In the genomic region with DNA sequence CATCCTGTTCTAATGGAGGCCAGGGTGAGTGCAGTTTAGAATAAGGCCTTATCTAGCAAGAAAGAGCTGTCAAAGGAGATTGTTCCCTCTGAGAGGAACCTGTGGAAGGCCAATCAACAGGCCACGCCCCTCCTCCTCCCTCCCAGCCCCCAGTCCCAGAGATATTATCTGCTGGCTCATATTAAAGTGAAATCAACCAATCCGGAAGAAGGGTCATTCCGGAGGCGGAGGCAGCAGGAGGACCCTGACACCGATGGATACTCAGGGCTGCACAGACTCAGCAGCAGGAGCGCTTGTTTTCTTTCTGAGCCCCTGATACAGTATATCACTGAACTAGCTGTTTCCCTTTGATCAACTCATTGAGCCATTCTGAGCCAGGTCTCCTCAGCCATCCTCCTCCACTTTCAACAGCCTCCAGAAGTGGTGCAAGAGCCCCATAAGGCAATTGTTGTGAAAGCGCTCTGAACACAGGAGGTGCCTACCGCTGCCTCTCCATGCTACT, we compare ENCODE assay signal across 8 mouse cellular contexts. TPM values are rescaled to one million over a fixed set of nuclear protein-coding genes. Genes with fewer than 3 reads are reported as not detected.
A peak's percentile ranks its signal among the peaks of the same experiment; 100 is the strongest.
DNase-seq lines count a peak whose midpoint lies in the region; ATAC-seq and TF ChIP-seq lines count a peak whose summit lies in the region.

No protein-coding gene starts in this region.

- peak; percentile 45; the same call in 1 of the 2 replicates for TF ChIP-seq POLR2A in lung, adult 2 months (IDR thresholded peaks at IDR 0.05; ENCODE audit: borderline replicate concordance, extremely low read depth, low read depth, low read length)

- H3K4me1 ChIP-seq in lung, adult 2 months (ENCODE audit: control insufficient read depth, insufficient read depth, low read length), result no peaks in the 10 kb centered on the region; the same call in none of the 2 replicates
- peaks cover 43% of the 10 kb centered on the region; the same call in 1 of the 2 replicates for H3K4me1 ChIP-seq in neural tube, embryonic 14.5 days (ENCODE audit: control insufficient read depth, insufficient read depth, low read length)

- no peak for ATAC-seq in neural tube, embryonic 14.5 days (ENCODE audit: low read depth)

- peak overlapping the region; percentile 62 for H3K4me3 ChIP-seq in lung, adult 2 months (replicated peaks; ENCODE audit: extremely low read depth, low read depth, low read length)
- peak overlapping the region; percentile 82 for H3K4me3 ChIP-seq in neural tube, embryonic 14.5 days (ENCODE audit: low read depth, low read length)

- peak overlapping the region; percentile 1; the same call in 1 of the 2 replicates for H3K9ac ChIP-seq in neural tube, embryonic 14.5 days (replicated peaks; ENCODE audit: low read depth, low read length)

- WGBS in lung, adult 2 months, result 10% methylated on average over 8 of the region's 8 CpGs
- WGBS in neural tube, embryonic 14.5 days, result 15% methylated on average over 8 of the region's 8 CpGs

- H3K4me2 ChIP-seq in neural tube, embryonic 14.5 days (ENCODE audit: low read depth, low read length), result peak overlapping the region; percentile 80

- intact Hi-C loops in left cerebral cortex, postnatal 4 days (cut with DNase I), result loop anchor here (5.0 to 10.0 kb wide), 4 partner anchors 88 to 270 kb away; no protein-coding TSS in a partner anchor

- no peak for TF ChIP-seq CTCF in lung, adult 2 months (IDR thresholded peaks at IDR 0.05; ENCODE audit: insufficient read depth, low read length)

- H3K27ac ChIP-seq in neural tube, embryonic 14.5 days (ENCODE audit: low read depth, low read length), result 0 out of 2 replicates have a peak overlapping the region, but pooled peaks have one; percentile 16

- peak; percentile 24 for DNase-seq in left cerebral cortex, postnatal 4 days
- no peak for DNase-seq in left cerebral cortex, adult 8-10 months (ENCODE audit: low spot score in 2 of 2)
- DNase-seq in embryo, embryonic 9.5 days (ENCODE audit: extremely low spot score), result peak; percentile 50
- DNase-seq in induced T-regulatory cell, adult 2 months (ENCODE audit: low read depth), result peak; percentile 35
- DNase-seq in lung, adult 2 months, result no peak
- DNase-seq in gastrocnemius, adult 18-20 months (ENCODE audit: low spot score), result no peak
- no peak for DNase-seq in layer of hippocampus, postnatal 36 days

- no peaks in the 10 kb centered on the region for H3K36me3 ChIP-seq in neural tube, embryonic 14.5 days (ENCODE audit: control insufficient read depth, insufficient read depth, low read length)

- H3K9me3 ChIP-seq in neural tube, embryonic 14.5 days (ENCODE audit: control insufficient read depth, low read length), result no peaks in the 10 kb centered on the region

- no peaks in the 10 kb centered on the region for H3K27me3 ChIP-seq in neural tube, embryonic 14.5 days (ENCODE audit: control insufficient read depth, insufficient read depth, low read length)

RNA-seq across cellular contexts. Expression of a gene that starts 2.0 kb away (rescaled TPM):
- total RNA-seq in left cerebral cortex, postnatal 4 days (2021), result 100 to 1,000 TPM; 163 to 172 TPM
- total RNA-seq in left cerebral cortex, adult 8-10 months (2022), result 100 to 1,000 TPM; 173 to 214 (median 183) TPM
- 75.7 and 171 TPM in 2 replicates for polyA plus RNA-seq in lung, adult 2 months (2012; rRNA removed)
- polyA plus RNA-seq in neural tube, embryonic 14.5 days (2014; fragmentation: Nextera tagmentation; extraction: Ambion mirVana), result 72.6 and 81.5 TPM in 2 replicates
- 10 to 100 TPM; 60.4 to 75.3 TPM for total RNA-seq in gastrocnemius, adult 18-20 months (2021)
- total RNA-seq in layer of hippocampus, postnatal 36 days (2021), result 100 to 1,000 TPM; 163 to 183 TPM

Comparison
In these comparisons a context has a peak if more than half of its experiments do, and no peak if none do; other contexts are left out.
1. DNase-seq: peak in left cerebral cortex, postnatal 4 days (single experiment), embryo, embryonic 9.5 days (single experiment) and induced T-regulatory cell, adult 2 months (single experiment); none in left cerebral cortex, adult 8-10 months (0 of 2), lung, adult 2 months (single experiment), gastrocnemius, adult 18-20 months (single experiment) and layer of hippocampus, postnatal 36 days (0 of 2).